7 mouse cellular contexts compared by ENCODE assay signal in the genomic region with DNA sequence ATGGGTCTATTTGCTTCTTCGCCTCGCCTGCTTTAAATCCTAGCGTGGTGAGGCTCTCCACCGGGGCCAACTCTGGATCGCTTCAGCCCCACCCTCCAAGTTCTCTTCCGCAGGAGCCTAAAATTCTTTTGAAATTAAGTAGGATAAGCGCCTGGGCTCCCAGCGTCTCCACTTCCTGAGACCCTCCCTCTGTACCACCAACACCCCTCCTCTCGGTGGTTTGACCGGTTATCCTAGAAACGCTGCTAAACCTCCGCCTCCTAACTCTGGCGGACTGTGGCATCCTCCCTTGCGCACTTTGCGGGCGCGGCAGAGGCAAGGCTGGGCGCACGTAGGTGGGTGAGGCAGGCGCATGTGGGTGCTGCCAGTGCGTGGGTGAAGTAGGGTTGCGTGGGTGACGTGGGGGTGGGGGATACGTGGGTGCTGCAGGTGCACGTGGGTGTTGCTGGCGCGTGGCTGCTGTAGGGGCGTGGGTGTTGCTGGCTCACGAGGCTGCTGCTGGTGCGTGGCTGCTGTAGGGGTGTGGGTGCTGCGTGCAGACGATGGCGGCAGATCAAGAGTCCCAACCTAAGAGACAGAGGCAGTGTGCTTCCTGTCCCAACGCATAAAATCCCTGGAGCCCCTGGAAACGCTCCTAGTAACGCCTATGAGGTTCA. TPM values are rescaled to one million over a fixed set of nuclear protein-coding genes. Genes with fewer than 3 reads are reported as not detected.
DNase-seq lines count a peak whose midpoint lies in the region; ATAC-seq and TF ChIP-seq lines count a peak whose summit lies in the region.

No protein-coding gene starts in this region.

- no peak for TF ChIP-seq EP300 in liver, postnatal 0 days (IDR thresholded peaks at IDR 0.05; ENCODE audit: low read depth)

- 1% methylated on average over 36 of the region's 36 CpGs for WGBS in embryonic facial prominence, embryonic 14.5 days
- WGBS in intestine, embryonic 15.5 days, result under 1% methylated on average over 36 of the region's 36 CpGs
- 2% methylated on average over 36 of the region's 36 CpGs for WGBS in liver, postnatal 0 days (ENCODE audit: insufficient replicate concordance)
- WGBS in stomach, embryonic 16.5 days, result under 1% methylated on average over 36 of the region's 36 CpGs

- no peak for DNase-seq in testis, postnatal 10 days (ENCODE audit: low spot score)
- DNase-seq in embryonic facial prominence, embryonic 14.5 days (ENCODE audit: low spot score), result peak; percentile 76
- no peak for DNase-seq in liver, postnatal 0 days
- DNase-seq in cerebellum, adult 11 months, result no peak

- ATAC-seq in embryonic facial prominence, embryonic 14.5 days (ENCODE audit: low read depth), result peak; percentile 86
- ATAC-seq in intestine, embryonic 15.5 days, result peak; percentile 62
- ATAC-seq in liver, postnatal 0 days, result no peak
- peak; percentile 50 for ATAC-seq in stomach, embryonic 16.5 days (ENCODE audit: insufficient read depth, low FRiP score)

- no peak for TF ChIP-seq POLR2A in testis, adult 2 months (IDR thresholded peaks at IDR 0.05; ENCODE audit: control insufficient read depth, low read depth, low read length)

- H3K4me3 ChIP-seq in testis, adult 2 months (ENCODE audit: control insufficient read depth, low read depth, low read length), result peak overlapping the region; percentile 69
- H3K4me3 ChIP-seq in embryonic facial prominence, embryonic 14.5 days (ENCODE audit: low read depth, low read length), result peak overlapping the region; percentile 40
- H3K4me3 ChIP-seq in intestine, embryonic 15.5 days (replicated peaks), result peak overlapping the region; percentile 34
- H3K4me3 ChIP-seq in liver, postnatal 0 days (ENCODE audit: low read depth, low read length), result no peak overlapping the region
- peak overlapping the region; percentile 43 for H3K4me3 ChIP-seq in stomach, embryonic 16.5 days (replicated peaks; ENCODE audit: low read length)

- H3K27ac ChIP-seq in testis, adult 2 months (ENCODE audit: control insufficient read depth, insufficient read depth, low read depth, low read length), result no peak overlapping the region
- no peak overlapping the region for H3K27ac ChIP-seq in embryonic facial prominence, embryonic 14.5 days (replicated peaks; ENCODE audit: low read depth, low read length)
- no peak overlapping the region for H3K27ac ChIP-seq in intestine, embryonic 15.5 days
- no peak overlapping the region for H3K27ac ChIP-seq in liver, postnatal 0 days (ENCODE audit: low read depth)
- no peak overlapping the region for H3K27ac ChIP-seq in stomach, embryonic 16.5 days (ENCODE audit: low read length)

- H3K9me3 ChIP-seq in embryonic facial prominence, embryonic 14.5 days (ENCODE audit: control insufficient read depth, low read length), result no peaks in the 10 kb centered on the region
- H3K9me3 ChIP-seq in intestine, embryonic 15.5 days, result no peaks in the 10 kb centered on the region
- no peaks in the 10 kb centered on the region for H3K9me3 ChIP-seq in liver, postnatal 0 days (ENCODE audit: low read length)
- no peaks in the 10 kb centered on the region for H3K9me3 ChIP-seq in stomach, embryonic 16.5 days (replicated peaks; ENCODE audit: control insufficient read depth, low read length)

- H3K9ac ChIP-seq in embryonic facial prominence, embryonic 14.5 days (ENCODE audit: low read depth, low read length), result peak overlapping the region; percentile 41
- H3K9ac ChIP-seq in intestine, embryonic 15.5 days, result peak overlapping the region; percentile 15; the same call in 1 of the 2 replicates
- no peak overlapping the region for H3K9ac ChIP-seq in liver, postnatal 0 days (replicated peaks)
- H3K9ac ChIP-seq in stomach, embryonic 16.5 days (ENCODE audit: low read length), result peak overlapping the region; percentile 54

- H3K4me2 ChIP-seq in embryonic facial prominence, embryonic 14.5 days (ENCODE audit: low read depth, low read length), result peak overlapping the region; percentile 92
- peak overlapping the region; percentile 80 for H3K4me2 ChIP-seq in intestine, embryonic 15.5 days (replicated peaks)
- H3K4me2 ChIP-seq in liver, postnatal 0 days (ENCODE audit: low read depth, low read length), result peak overlapping the region; percentile 9; the same call in 1 of the 2 replicates
- peak overlapping the region; percentile 87 for H3K4me2 ChIP-seq in stomach, embryonic 16.5 days (ENCODE audit: low read depth, low read length)

- H3K36me3 ChIP-seq in testis, adult 2 months (ENCODE audit: control insufficient read depth, insufficient read depth, low read length), result no peaks in the 10 kb centered on the region
- no peaks in the 10 kb centered on the region for H3K36me3 ChIP-seq in embryonic facial prominence, embryonic 14.5 days (ENCODE audit: control insufficient read depth, insufficient read depth, low read length)
- H3K36me3 ChIP-seq in intestine, embryonic 15.5 days, result no peaks in the 10 kb centered on the region
- no peaks in the 10 kb centered on the region for H3K36me3 ChIP-seq in liver, postnatal 0 days (replicated peaks; ENCODE audit: insufficient read depth, low read length)
- H3K36me3 ChIP-seq in stomach, embryonic 16.5 days (ENCODE audit: control insufficient read depth, insufficient read depth, low read length), result no peaks in the 10 kb centered on the region

- H3K4me1 ChIP-seq in testis, adult 2 months (ENCODE audit: control insufficient read depth, insufficient read depth, low read length), result peaks cover 9% of the 10 kb centered on the region
- 0 out of 2 replicates have a peak, but pooled peaks cover 4% of the 10 kb centered on the region for H3K4me1 ChIP-seq in embryonic facial prominence, embryonic 14.5 days (ENCODE audit: control insufficient read depth, insufficient read depth, low read length)
- H3K4me1 ChIP-seq in intestine, embryonic 15.5 days (replicated peaks), result peaks cover 4% of the 10 kb centered on the region; the same call in 1 of the 2 replicates
- H3K4me1 ChIP-seq in liver, postnatal 0 days (ENCODE audit: insufficient read depth), result no peaks in the 10 kb centered on the region
- H3K4me1 ChIP-seq in stomach, embryonic 16.5 days (ENCODE audit: control insufficient read depth, insufficient read depth, low read length), result no peaks in the 10 kb centered on the region

- TF ChIP-seq CTCF in testis, adult 2 months (IDR thresholded peaks at IDR 0.05; ENCODE audit: control insufficient read depth, insufficient read depth, insufficient replicate concordance, low read depth, low read length), result no peak
- no peak for TF ChIP-seq CTCF in liver, postnatal 0 days (IDR thresholded peaks at IDR 0.05; ENCODE audit: low read depth)

- no peaks in the 10 kb centered on the region for H3K27me3 ChIP-seq in testis, adult 2 months (ENCODE audit: control insufficient read depth, insufficient read depth, low read length)
- peaks cover 6% of the 10 kb centered on the region; the same call in 1 of the 2 replicates for H3K27me3 ChIP-seq in embryonic facial prominence, embryonic 14.5 days (replicated peaks; ENCODE audit: control insufficient read depth, insufficient read depth, low read length)
- peaks cover 8% of the 10 kb centered on the region; the same call in 1 of the 2 replicates for H3K27me3 ChIP-seq in intestine, embryonic 15.5 days (replicated peaks)
- peaks cover 15% of the 10 kb centered on the region for H3K27me3 ChIP-seq in liver, postnatal 0 days (ENCODE audit: insufficient read depth, low read length)
- H3K27me3 ChIP-seq in stomach, embryonic 16.5 days (ENCODE audit: control insufficient read depth, insufficient read depth, low read length), result peaks cover 4% of the 10 kb centered on the region; the same call in 1 of the 2 replicates

RNA-seq across cellular contexts. Expression of a gene that starts 25.6 kb away (rescaled TPM):
- 1.9 and 2.8 TPM in 2 replicates for polyA plus RNA-seq in testis, adult 2 months (2012; rRNA removed)
- polyA plus RNA-seq in embryonic facial prominence, embryonic 14.5 days (2014; fragmentation: Nextera tagmentation; extraction: Ambion mirVana), result 1.3 and 1.5 TPM in 2 replicates
- polyA plus RNA-seq in intestine, embryonic 15.5 days (2015; fragmentation: Nextera tagmentation; extraction: Ambion mirVana), result 0.28 and 0.34 TPM in 2 replicates
- polyA plus RNA-seq in liver, postnatal 0 days (2015; fragmentation: Nextera tagmentation; extraction: Ambion mirVana), result 0.07 TPM in 1 of 2 replicates, not detected in the other
- polyA plus RNA-seq in stomach, embryonic 16.5 days (2015; fragmentation: Nextera tagmentation; extraction: Ambion mirVana), result 0.14 and 0.31 TPM in 2 replicates

RNA-seq across cellular contexts. Expression of a gene that starts 50.2 kb away (rescaled TPM):
- 94.0 and 101 TPM in 2 replicates for polyA plus RNA-seq in testis, adult 2 months (2012; rRNA removed)
- 283 and 285 TPM in 2 replicates for polyA plus RNA-seq in embryonic facial prominence, embryonic 14.5 days (2014; fragmentation: Nextera tagmentation; extraction: Ambion mirVana)
- 304 and 333 TPM in 2 replicates for polyA plus RNA-seq in intestine, embryonic 15.5 days (2015; fragmentation: Nextera tagmentation; extraction: Ambion mirVana)
- 278 and 292 TPM in 2 replicates for polyA plus RNA-seq in liver, postnatal 0 days (2015; fragmentation: Nextera tagmentation; extraction: Ambion mirVana)
- polyA plus RNA-seq in stomach, embryonic 16.5 days (2015; fragmentation: Nextera tagmentation; extraction: Ambion mirVana), result 262 and 274 TPM in 2 replicates

RNA-seq across cellular contexts. Expression of a gene that starts 56.7 kb away (rescaled TPM):
- 19.7 and 19.9 TPM in 2 replicates for polyA plus RNA-seq in testis, adult 2 months (2012; rRNA removed)
- polyA plus RNA-seq in embryonic facial prominence, embryonic 14.5 days (2014; fragmentation: Nextera tagmentation; extraction: Ambion mirVana), result 30.8 and 31.4 TPM in 2 replicates
- 28.0 and 30.2 TPM in 2 replicates for polyA plus RNA-seq in intestine, embryonic 15.5 days (2015; fragmentation: Nextera tagmentation; extraction: Ambion mirVana)
- polyA plus RNA-seq in liver, postnatal 0 days (2015; fragmentation: Nextera tagmentation; extraction: Ambion mirVana), result 11.1 and 12.2 TPM in 2 replicates
- polyA plus RNA-seq in stomach, embryonic 16.5 days (2015; fragmentation: Nextera tagmentation; extraction: Ambion mirVana), result 22.6 and 24.4 TPM in 2 replicates

Comparison
In these comparisons a context has a peak if more than half of its experiments do, and no peak if none do; other contexts are left out.
1. H3K4me2 ChIP-seq: peak in every context shown above with its lines; median percentile 92 in embryonic facial prominence, embryonic 14.5 days; 87 in stomach, embryonic 16.5 days; 80 in intestine, embryonic 15.5 days; 9 in liver, postnatal 0 days.